Mouse (Mus musculus): Measurements from ENCODE around the gene Aurka.

DNA sequence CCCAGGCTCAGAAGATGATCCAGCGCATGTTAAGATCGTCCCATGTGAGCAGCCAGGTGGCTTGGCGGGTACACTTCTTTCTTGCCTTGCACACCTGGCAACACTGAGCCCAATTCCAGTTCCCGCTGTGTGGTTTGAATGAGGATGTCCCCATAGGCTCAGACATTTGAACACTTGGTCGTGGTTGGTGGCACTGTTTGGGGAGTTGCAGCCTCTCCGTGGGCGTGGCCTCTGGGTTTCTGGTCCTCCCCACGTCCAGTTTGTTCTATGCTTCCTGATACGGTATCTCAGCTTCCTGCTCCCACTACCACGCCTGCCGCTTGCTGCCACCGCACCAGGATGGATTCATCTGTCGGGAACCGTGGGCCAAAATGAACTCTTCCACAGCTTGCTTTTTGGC lies 20.6 kb downstream of the Aurka start:
- TF ChIP-seq GATA1 (IDR thresholded peaks at IDR 0.05; ENCODE audit: borderline replicate concordance, low read length): no peak
- TF ChIP-seq FLI1 (IDR thresholded peaks at IDR 0.05; ENCODE audit: low read length): no peak
